In the genomic region with DNA sequence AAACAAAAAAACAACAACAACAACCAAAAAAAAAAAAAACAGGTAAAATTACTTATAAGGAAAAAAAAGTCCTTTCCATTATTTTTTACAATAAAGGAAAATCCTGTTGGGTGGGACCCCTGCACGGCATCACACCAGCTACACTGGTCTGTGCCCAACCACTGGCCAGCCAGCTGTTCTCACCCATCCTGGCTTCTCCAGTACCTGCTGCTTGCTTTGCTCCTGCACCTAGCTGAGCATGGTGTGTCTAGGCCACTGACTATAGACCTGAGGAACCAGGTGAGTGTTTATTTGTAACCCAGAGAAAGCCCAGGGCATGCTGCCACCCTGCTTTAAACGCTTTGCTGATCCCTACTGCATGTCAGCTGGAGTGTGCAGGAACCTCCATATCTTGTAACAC, we compare ENCODE assay signal across 35 mouse cellular contexts. TPM values are rescaled to one million over a fixed set of nuclear protein-coding genes. Genes with fewer than 3 reads are reported as not detected.
"Had no signal": no experiment of that assay in that cellular context is flagged by ENCODE, and none has a peak within 500 bp of the region (broad histone marks: within the 10 kb centered on the region; RNA-seq: fewer than 3 reads in every experiment).

No protein-coding gene starts in this region.

- H3K9me3 ChIP-seq: heart, embryonic 10.5 days; heart, embryonic 12.5 days; heart, embryonic 13.5 days; heart, embryonic 15.5 days; hindbrain, embryonic 10.5 days; hindbrain, embryonic 12.5 days; hindbrain, embryonic 13.5 days; hindbrain, embryonic 15.5 days; intestine, embryonic 15.5 days; kidney, embryonic 15.5 days had no signal

- DNase-seq: heart, postnatal 10 days; heart, postnatal 14 days; heart, postnatal 36 days; heart, postnatal 4 days; kidney, adult 11 months; kidney, adult 18-20 months; kidney, adult 2 months; kidney, adult 8-10 months; kidney, adult 9 months; kidney, postnatal 10 days; kidney, postnatal 14 days; kidney, postnatal 25 days; kidney, postnatal 36 days; kidney, postnatal 4 days; layer of hippocampus, adult 9-11 months; layer of hippocampus, postnatal 36 days had no signal

- H3K4me3 ChIP-seq: heart, embryonic 10.5 days; heart, embryonic 12.5 days; heart, embryonic 13.5 days; heart, embryonic 15.5 days; hindbrain, embryonic 10.5 days; hindbrain, embryonic 12.5 days; hindbrain, embryonic 13.5 days; hindbrain, embryonic 15.5 days; intestine, embryonic 15.5 days; kidney, embryonic 15.5 days; layer of hippocampus, adult 2 months had no signal

- H3K4me1 ChIP-seq: heart, embryonic 10.5 days; heart, embryonic 12.5 days; heart, embryonic 13.5 days; heart, embryonic 15.5 days; hindbrain, embryonic 10.5 days; hindbrain, embryonic 12.5 days; hindbrain, embryonic 13.5 days; hindbrain, embryonic 15.5 days; intestine, embryonic 15.5 days; kidney, embryonic 15.5 days had no signal

- H3K4me2 ChIP-seq: heart, embryonic 11.5 days; heart, embryonic 12.5 days; heart, embryonic 13.5 days; heart, embryonic 15.5 days; hindbrain, embryonic 12.5 days; hindbrain, embryonic 13.5 days; hindbrain, embryonic 14.5 days; hindbrain, embryonic 15.5 days; intestine, embryonic 15.5 days; kidney, embryonic 15.5 days had no signal

- H3K27me3 ChIP-seq: heart, embryonic 12.5 days; heart, embryonic 13.5 days; heart, embryonic 15.5 days; hindbrain, embryonic 12.5 days; hindbrain, embryonic 13.5 days; hindbrain, embryonic 15.5 days; intestine, embryonic 15.5 days; kidney, embryonic 15.5 days had no signal

- H3K9ac ChIP-seq: heart, embryonic 12.5 days; heart, embryonic 13.5 days; heart, embryonic 15.5 days; hindbrain, embryonic 12.5 days; hindbrain, embryonic 13.5 days; hindbrain, embryonic 14.5 days; hindbrain, embryonic 15.5 days; intestine, embryonic 15.5 days; kidney, embryonic 15.5 days had no signal

- H3K27ac ChIP-seq: heart, embryonic 10.5 days; heart, embryonic 13.5 days; heart, embryonic 15.5 days; hindbrain, embryonic 10.5 days; hindbrain, embryonic 12.5 days; hindbrain, embryonic 13.5 days; hindbrain, embryonic 14.5 days; hindbrain, embryonic 15.5 days; hindbrain, postnatal 0 days; intestine, embryonic 15.5 days; kidney, embryonic 15.5 days; kidney, postnatal 0 days; layer of hippocampus, adult 2 months had no signal

- ATAC-seq: hindbrain, embryonic 16.5 days; hindbrain, postnatal 0 days; inflammation-experienced regulatory T-cells, adult 6 months; intestine, embryonic 15.5 days; intestine, embryonic 16.5 days; intestine, postnatal 0 days had no signal

RNA-seq across cellular contexts. Expression of a gene that starts 15.2 kb away (rescaled TPM):
- total RNA-seq: hindbrain, postnatal 0 days had no signal

RNA-seq across cellular contexts. Expression of a gene that starts 42.5 kb away (rescaled TPM):
- total RNA-seq: hindbrain, postnatal 0 days had no signal
